Mouse (Mus musculus) bone marrow, adult 2 months (tissue): Measurements from ENCODE around the gene 1600014C10Rik.

Experiments used
- CTCF ChIP-seq: fragments of 200-500 bp; IDR thresholded peaks from 2 replicates; pipeline ENCODE4 v1.5.1; 2011; ENCODE audit warnings: low read length, control low read depth; ENCODE audit not compliant: control insufficient read depth, insufficient read depth
- POLR2A ChIP-seq: fragments of 200-500 bp; IDR thresholded peaks from 2 replicates; pipeline ENCODE4 v1.6.1; 2011; ENCODE audit warnings: low read depth, mild to moderate bottlenecking, control low read depth, low read length, borderline replicate concordance; ENCODE audit not compliant: control insufficient read depth

GRCm38 (mm10) chr7:38189136-38189982, 6.3 kb downstream of the 1600014C10Rik start:
- no peak for TF ChIP-seq CTCF
- TF ChIP-seq POLR2A = no peak
